Mouse (Mus musculus): ENCODE measurements around the gene Vps13d.

The Vps13d gene

DNA sequence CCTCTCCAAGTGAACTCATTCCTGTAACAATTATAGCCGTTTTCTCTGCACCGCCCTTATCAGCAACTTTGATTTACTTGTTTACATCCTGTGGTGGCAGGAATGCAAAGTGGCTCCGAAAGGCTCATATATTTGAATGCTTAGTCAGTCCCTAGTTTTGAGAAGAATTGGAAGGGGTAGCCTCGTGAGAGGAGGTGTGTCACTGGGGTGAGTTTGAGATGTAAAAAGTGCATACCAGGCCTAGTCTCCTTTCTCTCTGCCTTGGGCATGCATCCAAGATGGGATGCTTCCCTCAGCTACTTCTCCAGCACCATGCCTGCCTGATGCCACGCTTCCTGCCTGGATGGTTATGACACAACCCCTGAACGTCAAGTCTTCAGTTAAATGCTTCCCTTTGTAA, 225.8 kb downstream of the Vps13d start:
- peak; percentile 48 for DNase-seq

DNA sequence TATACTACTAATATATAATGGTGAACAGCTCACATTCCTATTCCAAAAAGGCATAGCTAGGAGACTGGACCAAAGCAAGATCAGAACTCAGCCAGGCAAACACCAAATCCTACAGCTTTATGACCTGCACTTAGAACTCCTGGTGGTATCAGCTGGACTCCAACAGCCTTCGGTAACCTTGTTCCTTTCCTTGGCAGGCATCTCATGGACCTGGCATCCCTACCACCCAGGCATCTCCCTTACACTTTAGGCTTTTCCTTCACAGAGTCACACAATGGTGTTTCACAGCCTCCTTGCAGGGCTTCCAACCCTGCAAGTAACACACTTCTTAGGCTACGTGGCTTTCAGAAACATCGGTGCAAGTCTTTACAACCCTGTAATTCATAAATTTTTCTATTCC, 226.4 kb downstream of the Vps13d start:
- DNase-seq = no peak

DNA sequence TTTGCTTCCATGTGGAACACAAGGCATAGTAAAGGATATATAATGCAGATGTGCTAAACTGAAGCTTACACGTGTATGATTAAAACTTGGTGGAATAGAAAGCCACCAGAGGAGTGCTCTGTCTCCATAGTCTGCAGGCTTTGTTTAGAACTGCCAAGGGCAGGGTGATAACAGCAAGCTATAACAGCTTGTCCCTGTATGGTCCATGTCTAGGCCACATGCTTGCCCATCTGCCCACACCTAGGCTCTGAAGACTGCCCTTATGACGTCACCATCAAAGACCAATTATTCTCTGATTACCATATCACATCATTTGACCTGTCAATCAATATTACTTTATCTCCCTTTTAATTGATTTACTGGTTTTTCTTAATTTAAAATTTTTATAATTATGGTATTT, 229.6 kb downstream of the Vps13d start:
- no peak for DNase-seq

DNA sequence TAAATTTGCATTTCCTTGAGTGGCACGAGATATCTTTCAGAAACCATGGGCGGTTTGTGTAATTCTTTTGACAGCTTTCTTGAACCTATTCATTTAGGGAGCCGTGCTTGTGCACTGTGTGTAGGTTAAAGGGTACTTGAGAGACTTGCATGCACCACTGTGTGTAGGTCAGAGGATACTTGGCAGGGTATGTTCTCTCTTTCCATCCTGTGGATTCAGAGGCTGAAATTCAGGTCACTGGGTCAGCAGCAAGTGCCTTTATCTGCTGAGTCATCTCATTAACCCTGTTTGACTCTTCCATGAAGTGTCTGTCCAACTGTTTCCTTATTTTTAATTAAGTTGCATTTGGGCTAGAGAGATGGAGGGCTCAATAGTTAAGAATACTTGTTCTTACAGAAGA, 233.1 kb downstream of the Vps13d start:
- DNase-seq = peak; percentile 23

DNA sequence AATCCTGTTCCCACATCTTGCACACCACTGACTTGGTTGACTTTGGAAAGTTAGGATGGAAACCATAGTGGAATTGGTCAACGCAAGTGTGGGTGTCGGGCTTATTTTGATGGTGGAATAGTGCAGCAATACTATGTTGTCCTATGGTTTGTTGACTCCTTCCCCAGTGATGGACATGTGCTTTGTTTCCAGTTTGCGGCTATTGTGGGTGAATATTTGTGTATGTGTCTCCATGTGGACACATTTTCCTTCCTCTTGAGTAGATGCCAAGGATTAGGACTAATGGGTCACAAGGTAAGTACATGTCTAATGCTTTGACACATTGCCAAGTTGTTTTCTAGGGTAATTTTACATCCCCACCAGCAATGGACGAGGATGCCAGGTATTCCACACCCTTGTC, 233.6 kb downstream of the Vps13d start:
- DNase-seq = peak; percentile 67

DNA sequence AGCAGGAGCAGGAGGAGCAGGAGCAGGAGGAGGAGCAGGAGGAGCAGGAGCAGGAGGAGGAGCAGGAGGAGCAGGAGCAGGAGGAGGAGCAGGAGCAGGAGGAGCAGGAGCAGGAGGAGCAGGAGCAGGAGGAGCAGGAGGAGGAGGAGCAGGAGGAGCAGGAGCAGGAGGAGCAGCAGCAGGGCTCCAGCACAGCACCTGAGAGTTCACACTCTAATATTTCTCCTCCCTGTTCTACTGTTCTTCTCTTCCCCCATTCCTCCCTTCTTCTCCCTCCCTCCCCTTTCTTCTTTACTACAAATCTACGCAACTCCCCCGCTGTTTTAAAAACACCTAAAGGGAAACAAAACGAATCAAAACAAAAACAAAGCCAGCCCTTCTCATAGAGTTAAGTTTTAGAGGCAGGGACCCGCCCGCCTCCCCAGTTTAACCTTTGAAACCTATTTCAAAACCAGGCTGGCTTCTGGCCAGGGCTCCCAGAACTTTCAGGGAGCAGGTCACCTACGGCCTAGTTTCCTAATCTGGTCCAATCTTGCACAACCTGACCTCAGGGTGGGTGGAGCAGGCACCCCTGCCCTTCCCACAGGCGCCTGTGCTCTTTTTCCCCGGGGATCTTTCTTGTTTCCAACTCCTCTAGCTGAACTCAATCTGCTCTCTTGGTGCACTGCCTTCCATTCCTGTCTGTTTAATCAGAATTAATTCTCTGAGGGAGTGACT, 234.5 kb downstream of the Vps13d start:
- peak; percentile 94 for DNase-seq

DNA sequence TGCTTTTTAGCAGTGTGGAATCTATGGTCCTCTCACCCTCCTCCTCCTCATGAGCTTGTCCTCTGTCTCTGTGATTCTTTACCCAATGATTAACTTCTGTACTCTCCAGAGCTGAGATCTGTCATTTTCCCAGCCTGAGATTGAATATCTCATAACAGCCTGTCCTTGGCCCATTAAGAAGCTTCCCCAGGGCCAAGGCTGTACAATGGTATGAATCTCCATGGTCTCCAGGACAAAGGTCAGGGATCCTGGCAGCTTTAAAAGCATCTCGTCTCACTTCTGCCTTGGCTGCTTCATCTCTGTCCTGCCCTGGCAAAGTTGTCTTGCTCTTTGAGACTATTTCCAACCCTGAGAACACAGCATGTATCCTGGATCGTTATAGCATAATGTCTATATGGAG, 237.1 kb downstream of the Vps13d start:
- DNase-seq = peak; percentile 56

DNA sequence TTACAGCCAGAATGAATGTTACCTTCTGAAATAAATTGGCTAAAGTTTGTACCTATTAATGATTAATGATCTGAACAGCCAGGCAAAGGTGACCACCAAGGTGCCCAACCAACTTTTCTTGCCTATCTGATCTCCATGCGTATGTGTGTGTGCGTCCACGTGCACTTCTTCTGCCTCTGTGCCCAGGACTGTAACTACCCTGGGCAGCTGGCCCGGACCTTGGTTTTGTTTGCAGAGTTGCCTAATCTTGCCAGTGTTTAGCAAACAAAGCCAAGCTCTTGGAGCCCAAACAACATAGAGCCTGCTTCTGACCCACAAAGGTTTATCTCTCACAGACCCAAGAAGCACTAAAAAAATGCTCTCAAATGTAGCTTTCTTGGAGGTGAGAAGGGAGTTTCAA, 237.6 kb downstream of the Vps13d start:
- DNase-seq = peak; percentile 95

DNA sequence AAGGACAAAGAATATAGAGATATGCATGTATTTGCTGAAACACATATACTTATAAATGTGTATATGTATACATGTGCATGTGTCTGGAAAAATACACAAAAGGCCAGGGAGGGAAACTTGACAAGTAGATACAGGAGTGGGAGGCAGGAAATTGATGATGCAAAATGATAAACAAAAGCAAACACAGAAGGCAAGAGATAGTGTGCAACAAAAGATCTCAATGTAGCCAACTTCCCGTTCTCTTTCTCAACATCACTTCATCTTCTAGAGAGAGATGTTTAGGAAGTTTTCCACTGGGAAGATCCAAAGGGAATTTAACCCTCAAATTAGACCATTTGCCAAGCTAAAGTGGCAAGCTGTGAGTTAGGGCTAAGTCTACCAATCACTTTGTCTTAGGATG, 238.5 kb downstream of the Vps13d start:
- no peak for DNase-seq

DNA sequence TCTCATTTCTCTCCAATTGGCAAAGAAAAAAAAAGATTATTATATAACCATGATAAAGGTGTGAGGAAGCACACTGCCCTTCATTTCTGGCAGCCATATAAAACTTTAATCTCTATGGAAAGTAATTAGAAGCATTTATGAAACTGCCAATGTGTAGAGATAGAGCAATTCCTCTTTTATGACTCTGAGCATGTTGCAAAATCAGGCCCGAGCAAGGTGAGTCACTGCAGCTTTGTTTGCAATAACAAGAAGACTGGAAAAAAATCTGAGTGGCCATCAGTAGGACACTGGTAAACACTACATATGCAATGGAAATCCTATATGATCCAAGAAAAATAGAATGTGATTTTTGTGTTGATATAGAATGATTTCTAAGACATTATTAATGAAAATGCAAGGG, 238.9 kb downstream of the Vps13d start:
- DNase-seq = peak; percentile 73

DNA sequence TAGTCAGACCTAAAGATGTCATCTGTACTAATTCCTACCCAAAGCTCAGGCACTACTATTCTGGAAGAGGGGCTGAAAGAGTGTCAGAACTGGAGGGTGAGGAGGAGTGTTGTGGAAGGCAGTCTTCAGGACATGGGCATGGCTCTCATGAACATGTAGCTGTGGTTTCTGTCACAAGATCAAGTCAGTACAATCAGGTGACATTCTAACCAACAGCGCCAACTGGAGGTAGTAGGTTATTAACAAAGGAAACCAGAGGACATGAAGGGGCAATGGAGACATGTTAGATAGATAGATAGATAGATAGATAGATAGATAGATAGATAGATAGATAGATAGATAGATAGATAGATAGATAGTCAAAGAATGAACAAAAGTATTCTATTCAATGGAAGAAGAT, 241.4 kb downstream of the Vps13d start:
- no peak for DNase-seq

DNA sequence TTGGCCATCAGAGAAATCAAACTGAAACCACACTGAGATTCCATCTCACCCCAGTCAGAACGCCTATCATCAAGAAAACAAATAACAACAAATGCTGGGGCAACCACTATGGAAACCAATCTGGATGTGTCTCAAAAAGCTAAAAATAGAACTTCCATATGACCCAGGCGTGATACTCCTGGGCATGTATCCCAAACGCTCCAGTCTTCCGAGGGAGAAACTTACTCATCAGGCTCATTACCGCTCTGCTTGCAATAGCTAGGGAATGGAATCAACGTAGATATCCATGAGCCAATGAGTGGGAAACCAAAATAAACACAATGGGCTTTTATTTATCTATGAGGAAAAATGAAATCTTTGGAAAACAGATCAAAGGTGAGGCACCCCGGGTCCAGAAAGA, 242.9 kb downstream of the Vps13d start:
- DNase-seq = no peak

DNA sequence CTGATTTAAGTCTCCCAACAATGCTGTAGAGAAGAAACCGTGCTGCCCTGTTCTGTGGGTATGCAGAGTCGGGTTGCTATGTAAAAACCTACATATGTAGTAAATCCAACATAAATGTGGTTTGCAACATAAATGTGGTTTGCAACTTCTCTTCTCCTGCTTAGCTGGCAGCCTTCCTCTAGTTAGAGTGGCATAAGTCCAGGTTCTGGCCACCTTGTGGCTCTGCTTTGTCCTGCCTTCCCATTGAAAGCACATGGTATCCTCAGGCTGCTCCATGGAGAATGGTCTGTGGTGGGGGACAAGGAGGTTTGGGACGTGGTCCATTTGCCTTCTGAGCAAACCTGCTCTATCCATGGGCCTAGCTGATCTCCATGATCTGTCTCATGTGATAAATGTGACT, 243.9 kb downstream of the Vps13d start:
- DNase-seq = no peak

DNA sequence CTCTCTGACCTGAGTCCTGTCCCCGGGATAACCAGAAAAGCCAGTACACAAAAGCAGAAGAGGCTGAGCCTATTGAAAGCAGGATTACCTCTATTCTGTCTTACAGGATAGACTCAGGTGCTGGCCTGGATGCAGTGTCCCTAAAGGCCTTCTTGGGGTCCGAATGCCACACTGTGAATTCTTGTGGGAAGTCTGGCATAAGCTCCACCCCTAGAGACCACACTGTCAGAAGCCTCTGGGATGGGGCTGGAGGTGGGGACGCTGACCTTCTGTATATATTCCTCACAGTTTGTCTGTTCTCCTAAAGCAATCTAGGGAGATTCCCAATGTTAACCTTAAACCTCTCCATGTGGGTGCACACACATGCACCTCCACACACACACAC, 244.5 kb downstream of the Vps13d start:
- DNase-seq = no peak

DNA sequence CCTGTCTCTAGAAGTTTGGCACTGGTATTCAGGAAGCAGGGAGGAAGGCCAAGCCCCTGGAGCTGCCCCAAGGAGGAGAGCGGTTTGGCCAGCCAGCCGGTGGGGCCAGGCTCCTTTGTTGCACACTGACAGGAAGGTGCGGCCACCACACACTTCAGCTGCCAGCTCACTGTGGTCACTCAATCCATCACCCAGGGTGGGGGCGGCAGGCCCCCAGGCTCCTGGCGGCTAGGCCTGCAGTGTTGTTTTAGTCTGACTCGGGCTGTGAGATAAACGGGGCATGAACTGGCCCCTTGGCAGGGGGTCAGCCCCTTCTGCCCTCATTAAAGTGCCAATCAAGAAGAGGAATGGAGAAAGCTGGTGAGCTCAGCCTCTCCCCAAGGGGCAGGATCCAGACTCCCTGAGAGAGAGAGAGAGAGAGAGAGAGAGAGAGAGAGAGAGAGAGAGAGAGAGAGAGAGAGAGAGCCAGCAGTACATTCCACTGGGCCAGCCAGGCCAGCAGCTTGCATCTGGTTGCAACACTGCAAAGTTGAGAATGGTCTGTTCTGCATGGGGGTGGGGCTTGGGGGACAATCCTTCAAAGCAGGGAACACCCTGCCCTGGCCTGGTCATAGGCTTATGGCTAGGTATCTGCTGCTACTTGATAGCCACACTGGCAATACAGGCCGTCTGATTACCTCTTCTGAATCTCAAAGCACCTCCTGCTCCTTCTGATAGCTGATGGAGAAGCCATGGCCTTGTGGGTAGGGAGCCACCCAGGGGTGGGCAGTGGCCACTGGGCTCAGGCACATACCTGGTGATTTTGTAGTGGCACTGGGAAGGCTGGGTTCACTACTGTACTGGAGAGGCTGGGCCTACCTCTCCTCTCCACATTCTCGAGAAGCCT, 245.1 kb downstream of the Vps13d start:
- peak; percentile 86 for DNase-seq

DNA sequence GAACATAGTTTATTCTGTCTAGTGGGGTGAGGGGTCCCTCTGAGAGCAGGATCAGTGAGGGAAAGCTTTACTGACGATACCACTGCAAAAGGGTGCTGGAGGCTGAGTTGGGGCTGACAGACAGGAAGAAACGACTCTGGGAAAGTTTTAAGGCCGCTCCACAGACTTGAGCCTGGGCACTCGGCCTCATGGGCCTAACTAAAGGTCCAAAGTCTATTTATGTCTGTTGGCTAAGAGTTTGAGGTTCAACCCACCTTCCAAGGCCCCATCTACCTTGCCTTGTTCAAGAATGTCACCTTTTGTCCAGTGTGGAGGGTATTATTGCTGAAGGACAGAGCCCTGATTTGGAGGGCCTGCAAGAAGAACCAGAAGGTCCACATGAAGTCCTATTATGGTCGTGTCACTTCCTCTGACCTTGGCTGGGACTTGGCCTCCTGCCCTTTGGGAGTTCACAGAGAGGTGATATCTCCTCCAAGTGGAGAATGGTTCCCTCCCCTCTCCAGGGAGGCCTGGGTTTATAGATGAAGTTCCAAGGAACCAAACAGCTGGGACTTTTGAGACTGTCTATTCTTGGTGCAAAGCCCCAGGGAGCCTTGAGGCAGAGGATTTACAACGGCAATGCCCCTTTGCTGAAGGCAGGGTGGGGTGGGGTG, 246.9 kb downstream of the Vps13d start:
- DNase-seq = peak; percentile 89

DNA sequence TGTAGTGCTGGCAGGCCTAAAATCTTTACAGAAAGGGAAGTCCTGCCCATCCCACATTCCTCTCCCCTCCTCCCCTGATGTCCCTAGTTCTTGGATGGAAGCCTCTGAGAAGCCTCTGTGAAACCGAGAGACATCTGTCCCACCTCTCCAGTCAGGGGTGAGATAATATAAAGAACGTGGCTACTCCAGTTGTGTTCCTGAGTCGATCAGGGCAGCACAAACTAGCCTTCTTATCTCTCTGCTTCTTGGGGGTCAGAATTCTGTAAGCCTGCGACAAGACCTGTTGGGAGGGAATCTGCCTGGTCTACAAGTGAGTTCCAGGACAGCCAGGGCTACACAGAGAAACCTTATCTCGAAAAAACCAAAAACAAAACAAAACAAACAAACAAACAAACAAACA, 251.5 kb downstream of the Vps13d start:
- no peak for DNase-seq

DNA sequence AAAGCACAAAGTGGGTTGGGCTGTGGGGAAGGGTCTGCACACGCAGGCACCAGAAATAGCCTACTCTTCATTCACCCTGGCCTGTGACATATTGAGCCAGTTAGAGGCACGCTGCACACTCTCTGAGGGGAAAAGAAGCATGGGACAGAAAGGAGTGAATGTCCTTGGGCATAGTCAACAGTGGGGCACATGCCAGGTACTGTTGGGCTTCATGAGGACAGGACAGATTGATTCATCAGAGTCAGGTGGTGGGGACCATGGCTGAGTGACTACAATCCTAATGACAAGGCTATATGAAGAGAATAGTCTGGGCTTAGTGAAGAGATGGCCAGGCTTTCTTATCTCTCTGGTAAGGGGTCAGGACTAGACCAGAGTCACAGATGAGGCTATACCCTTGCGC, 252.4 kb downstream of the Vps13d start:
- no peak for DNase-seq

DNA sequence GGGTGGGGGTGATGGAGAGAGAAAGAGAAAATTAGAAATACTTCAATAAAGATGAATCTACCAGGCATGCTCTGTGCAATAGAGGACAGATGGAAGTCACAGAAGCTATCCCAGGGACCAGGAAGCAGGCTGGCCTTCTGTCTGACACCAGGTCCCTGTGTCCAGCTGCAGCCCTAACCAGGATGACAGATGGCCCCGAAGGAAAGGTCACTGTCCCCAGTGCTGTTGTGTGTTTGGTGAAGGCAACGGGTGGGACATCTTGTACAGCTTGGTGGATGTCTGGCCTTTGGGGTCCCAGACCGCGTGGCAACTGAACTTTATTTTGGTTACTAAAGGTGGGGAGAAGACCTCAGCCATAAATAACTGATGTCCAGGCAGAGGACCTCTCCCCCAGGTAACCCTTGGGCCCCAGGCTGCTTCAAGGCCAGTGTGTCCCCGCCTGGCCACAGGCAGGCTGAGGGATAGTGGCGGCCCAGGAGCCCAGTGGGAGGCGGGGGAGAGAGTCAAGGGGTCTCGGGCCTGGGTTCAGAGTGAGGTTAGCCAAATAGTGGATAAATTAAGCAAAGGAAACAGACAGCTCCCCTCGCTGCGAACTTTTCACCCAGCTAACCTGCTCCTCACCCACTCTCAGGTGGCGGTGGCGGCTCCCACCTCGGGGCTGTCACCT, 253.9 kb downstream of the Vps13d start:
- no peak for DNase-seq

DNA sequence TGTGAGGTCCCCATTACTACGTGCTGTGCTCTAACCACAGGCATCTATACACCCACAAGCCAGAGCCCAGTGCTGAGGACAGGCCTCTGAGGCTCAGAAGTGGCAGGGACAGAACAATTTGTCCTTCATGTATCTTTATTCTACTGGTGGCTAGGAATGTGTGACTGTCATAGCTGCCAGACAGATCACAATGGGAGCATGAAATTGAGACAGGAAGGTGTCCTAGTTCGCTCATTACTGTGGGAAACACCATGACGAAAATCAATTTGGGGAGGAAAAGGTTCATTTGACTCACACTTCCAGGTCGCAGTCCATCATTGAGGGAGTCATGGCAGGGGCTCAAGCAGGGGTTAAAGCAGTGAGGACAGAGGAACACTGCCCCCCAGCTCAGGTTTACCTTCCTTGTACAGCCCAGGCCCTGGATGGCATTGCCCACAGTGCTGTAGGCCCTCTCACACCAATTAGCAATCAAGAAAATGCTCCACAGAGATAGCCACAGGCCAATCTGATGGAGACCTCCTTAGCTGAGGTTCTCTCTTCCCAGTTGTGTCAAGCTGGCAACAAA, 254.9 kb downstream of the Vps13d start:
- no peak for DNase-seq

DNA sequence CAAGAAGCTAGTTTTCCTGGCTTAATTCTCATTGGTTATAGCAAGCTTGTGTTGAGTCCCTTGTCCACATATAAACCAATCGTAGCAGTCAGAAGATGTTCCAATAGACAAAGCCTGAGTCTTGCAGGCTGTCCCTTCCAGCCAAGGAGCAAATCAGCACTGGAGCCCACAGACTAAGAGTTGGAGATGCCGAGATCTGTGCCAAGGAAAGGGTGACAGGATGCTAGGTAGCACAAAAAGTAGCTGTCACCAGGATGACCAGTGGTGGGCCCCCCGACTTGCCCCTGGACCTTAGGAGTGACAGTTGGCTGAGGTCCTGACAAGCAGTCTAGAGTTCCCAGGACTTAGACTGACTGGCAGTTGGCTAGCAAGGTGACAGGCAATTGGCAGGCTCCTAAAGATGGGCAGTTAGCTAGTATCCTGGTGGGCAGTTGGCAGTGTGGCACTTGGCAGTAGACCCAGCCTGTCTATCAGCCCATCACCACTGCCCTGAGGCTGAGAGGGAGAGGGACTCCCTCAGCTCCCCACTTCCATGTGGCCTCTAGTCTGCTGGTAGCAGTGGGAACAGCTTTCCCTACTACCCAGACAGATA, 258.1 kb downstream of the Vps13d start:
- no peak for DNase-seq

DNA sequence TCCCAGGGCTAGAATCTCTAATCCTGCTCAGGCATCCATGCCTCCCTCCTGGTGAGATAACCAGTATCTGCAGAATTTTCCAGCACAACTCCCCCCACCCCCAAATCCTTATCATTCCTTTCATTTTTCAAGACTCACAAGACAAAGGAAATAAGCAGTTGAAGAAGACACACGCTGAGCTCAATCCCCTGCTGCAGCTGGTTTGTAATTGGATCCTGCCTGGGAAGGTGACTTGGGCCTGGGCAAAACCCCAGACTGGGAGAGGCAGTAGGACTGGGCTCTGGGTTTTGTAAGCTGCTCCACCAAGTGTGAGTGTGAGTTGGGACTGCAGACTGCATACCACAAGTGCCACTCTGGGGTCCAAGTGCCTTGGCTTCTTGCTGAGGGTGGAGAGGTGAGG, 260.3 kb downstream of the Vps13d start:
- no peak for DNase-seq

DNA sequence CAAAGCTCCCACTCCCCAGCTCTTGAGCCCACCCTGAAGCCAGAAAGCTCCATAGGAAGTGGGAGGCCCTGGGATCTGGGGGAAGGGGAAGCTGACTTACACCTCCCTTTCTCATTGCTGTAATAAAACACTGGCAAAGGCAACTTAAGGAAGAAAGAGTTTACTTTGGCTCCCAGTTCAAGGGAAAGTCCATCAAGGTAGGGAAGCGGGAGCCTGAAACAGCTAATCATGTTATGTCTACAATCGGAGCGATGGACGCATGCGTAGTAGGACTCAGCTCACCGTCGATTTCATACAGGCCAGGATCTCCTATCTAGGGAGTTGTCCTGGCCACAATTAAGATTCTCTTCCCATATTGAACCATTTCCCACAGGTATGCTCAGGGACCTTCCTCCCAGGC, 263.6 kb downstream of the Vps13d start:
- DNase-seq = peak; percentile 74

Data from lung, postnatal 36 days (tissue).